Mouse (Mus musculus): ENCODE data around the gene Rapgef2.

GRCm38 (mm10) chr3:79285097-79285675, 1.1 kb downstream of the Rapgef2 start:
- no peak for TF ChIP-seq POLR2A (IDR thresholded peaks at IDR 0.05; ENCODE audit: borderline replicate concordance, extremely low read depth, low read depth, low read length)
- TF ChIP-seq CTCF (IDR thresholded peaks at IDR 0.05; ENCODE audit: insufficient read depth, low read length) = no peak

Measured in lung, adult 2 months (tissue).